Comparison of ENCODE assay signal across 19 mouse cellular contexts in the genomic region with DNA sequence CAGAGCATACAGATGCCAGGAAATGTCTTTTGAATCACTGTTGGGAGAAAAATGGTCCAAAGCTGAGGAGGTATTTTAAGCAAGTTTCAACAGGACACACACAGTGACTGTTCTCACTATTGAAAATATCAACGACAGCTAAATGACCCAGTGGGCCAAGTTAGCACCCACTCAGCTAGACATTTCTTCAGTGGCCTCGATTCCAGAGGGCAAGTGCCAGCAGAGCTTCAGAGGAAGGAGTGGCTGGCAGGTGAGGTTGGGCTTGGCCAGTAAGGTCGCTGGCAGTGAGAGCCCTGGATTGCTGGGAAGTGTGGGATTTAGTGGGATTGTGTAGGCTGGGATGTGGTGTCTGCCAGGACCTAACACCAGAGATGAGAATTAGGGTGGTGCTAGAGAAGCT.
DNase-seq lines count a peak whose midpoint lies in the region; ATAC-seq and TF ChIP-seq lines count a peak whose summit lies in the region.
"Had no signal": no experiment of that assay in that cellular context is flagged by ENCODE, and none has a peak within 500 bp of the region (broad histone marks: within the 10 kb centered on the region; RNA-seq: fewer than 3 reads in every experiment).

No protein-coding gene starts in this region.

- no peak for DNase-seq in gastrocnemius, adult 2 months
- no peak for DNase-seq in gastrocnemius, adult 18-20 months (ENCODE audit: low spot score)
- peak; percentile 96 for DNase-seq in fat pad, adult 2 months (ENCODE audit: extremely low read depth, low read depth, low spot score)
- DNase-seq in stomach, postnatal 0 days (ENCODE audit: low spot score): no peak
- DNase-seq in Muller cell, postnatal 12 days (ENCODE audit: inconsistent ontology term): no peak
- DNase-seq: adrenal gland, adult 8-10 months; adrenal gland, postnatal 14 days; adrenal gland, postnatal 36 days; cerebellum, adult 11-12 months; cerebellum, adult 2 months; cerebellum, adult 9-10 months; cerebellum, postnatal 10 days; cerebellum, postnatal 25 days had no signal

- TF ChIP-seq CTCF in gastrocnemius, adult 2 months (IDR thresholded peaks at IDR 0.05): no peak
- TF ChIP-seq CTCF in stomach, postnatal 0 days (IDR thresholded peaks at IDR 0.05; ENCODE audit: low read depth): no peak

- H3K4me1 ChIP-seq in stomach, postnatal 0 days (replicated peaks; ENCODE audit: control insufficient read depth, insufficient read depth): no peaks in the 10 kb centered on the region; the same call in 1 of the 2 replicates
- H3K4me1 ChIP-seq: embryonic facial prominence, embryonic 12.5 days had no signal

- H3K4me2 ChIP-seq in stomach, postnatal 0 days (replicated peaks; ENCODE audit: low read depth): no peak overlapping the region
- H3K4me2 ChIP-seq: embryonic facial prominence, embryonic 12.5 days; forebrain, embryonic 13.5 days had no signal

- H3K27ac ChIP-seq in gastrocnemius, adult 2 months: peak overlapping the region; percentile 67
- 0 out of 2 replicates have a peak overlapping the region, but pooled peaks have one; percentile 18 for H3K27ac ChIP-seq in stomach, postnatal 0 days (replicated peaks)
- H3K27ac ChIP-seq: embryonic facial prominence, embryonic 10.5 days; embryonic facial prominence, embryonic 12.5 days; forebrain, embryonic 13.5 days had no signal

- H3K4me3 ChIP-seq in gastrocnemius, adult 2 months: no peak overlapping the region
- no peak overlapping the region for H3K4me3 ChIP-seq in stomach, postnatal 0 days (ENCODE audit: low read depth, low read length)
- H3K4me3 ChIP-seq: embryonic facial prominence, embryonic 10.5 days; embryonic facial prominence, embryonic 12.5 days; forebrain, embryonic 13.5 days had no signal

- no peaks in the 10 kb centered on the region for H3K36me3 ChIP-seq in stomach, postnatal 0 days (ENCODE audit: control insufficient read depth, insufficient read depth, low read length)
- H3K36me3 ChIP-seq: embryonic facial prominence, embryonic 10.5 days; embryonic facial prominence, embryonic 12.5 days had no signal

- TF ChIP-seq EP300 in stomach, postnatal 0 days (optimal IDR thresholded peaks at IDR 0.05): no peak

- intact Hi-C loops in gastrocnemius, adult 2 months (cut with DNase I): no loop called here

- H3K27me3 ChIP-seq in stomach, postnatal 0 days (ENCODE audit: control insufficient read depth, insufficient read depth, low read length): no peaks in the 10 kb centered on the region
- H3K27me3 ChIP-seq: embryonic facial prominence, embryonic 12.5 days; forebrain, embryonic 13.5 days; Patski had no signal

- WGBS in stomach, postnatal 0 days: 54% methylated on average over 3 of the region's 3 CpGs

- no peak overlapping the region for H3K9ac ChIP-seq in stomach, postnatal 0 days (ENCODE audit: low read length)
- H3K9ac ChIP-seq: embryonic facial prominence, embryonic 12.5 days; forebrain, embryonic 13.5 days had no signal

- ATAC-seq in stomach, postnatal 0 days (ENCODE audit: low FRiP score, low TSS enrichment): no peak
- ATAC-seq: activated CD4-positive, CD25-positive, alpha-beta regulatory T cell, adult 4 months; forebrain, embryonic 13.5 days; forebrain, embryonic 16.5 days; Patski had no signal

- H3K9me3 ChIP-seq in stomach, postnatal 0 days (ENCODE audit: control insufficient read depth, low read length): no peaks in the 10 kb centered on the region
- H3K9me3 ChIP-seq: embryonic facial prominence, embryonic 10.5 days; embryonic facial prominence, embryonic 12.5 days; forebrain, embryonic 13.5 days had no signal
